Mouse (Mus musculus): Measurements from ENCODE around the gene Lrrc49.

Lrrc49 gene

GRCm38 (mm10) chr9:60599489-60599888 lies 88.5 kb downstream of the Lrrc49 start:
- peak; percentile 75 for DNase-seq (ENCODE audit: low spot score)

- no peak for DNase-seq (ENCODE audit: low spot score)
Measured at GRCm38 (mm10) chr9:60595406-60595805, 92.6 kb downstream of the Lrrc49 start.

GRCm38 (mm10) chr9:60592974-60593373 lies 95.0 kb downstream of the Lrrc49 start:
- DNase-seq (ENCODE audit: low spot score) = no peak

- DNase-seq (ENCODE audit: low spot score) = no peak
Measured at GRCm38 (mm10) chr9:60592363-60592762, 95.6 kb downstream of the Lrrc49 start.

- no peak for DNase-seq (ENCODE audit: low spot score)
Measured at GRCm38 (mm10) chr9:60590871-60591624, 96.9 kb downstream of the Lrrc49 start.

GRCm38 (mm10) chr9:60588914-60589313 lies 99.0 kb downstream of the Lrrc49 start:
- DNase-seq (ENCODE audit: low spot score) = no peak

GRCm38 (mm10) chr9:60586920-60587319 lies 101.0 kb downstream of the Lrrc49 start:
- DNase-seq (ENCODE audit: low spot score) = no peak

- no peak for DNase-seq (ENCODE audit: low spot score)
Measured at GRCm38 (mm10) chr9:60585206-60585605, 102.8 kb downstream of the Lrrc49 start.

- DNase-seq (ENCODE audit: low spot score) = no peak
Measured at GRCm38 (mm10) chr9:60582553-60582952, 105.4 kb downstream of the Lrrc49 start.

GRCm38 (mm10) chr9:60573011-60573410 lies 114.9 kb downstream of the Lrrc49 start:
- DNase-seq (ENCODE audit: low spot score) = no peak

- no peak for DNase-seq (ENCODE audit: low spot score)
Measured at GRCm38 (mm10) chr9:60571725-60572124, 116.2 kb downstream of the Lrrc49 start.

GRCm38 (mm10) chr9:60571041-60571440 lies 116.9 kb downstream of the Lrrc49 start:
- DNase-seq (ENCODE audit: low spot score) = no peak

GRCm38 (mm10) chr9:60569366-60569765 lies 118.6 kb downstream of the Lrrc49 start:
- no peak for DNase-seq (ENCODE audit: low spot score)

GRCm38 (mm10) chr9:60563809-60564208 lies 124.1 kb downstream of the Lrrc49 start:
- no peak for DNase-seq (ENCODE audit: low spot score)

GRCm38 (mm10) chr9:60562443-60563371 lies 125.3 kb downstream of the Lrrc49 start:
- peak; percentile 20 for DNase-seq (ENCODE audit: low spot score)

- DNase-seq (ENCODE audit: low spot score) = no peak
Measured at GRCm38 (mm10) chr9:60561641-60562289, 126.2 kb downstream of the Lrrc49 start.

GRCm38 (mm10) chr9:60558507-60558906 lies 129.5 kb downstream of the Lrrc49 start:
- DNase-seq (ENCODE audit: low spot score) = no peak

GRCm38 (mm10) chr9:60551238-60551637 lies 136.7 kb downstream of the Lrrc49 start:
- no peak for DNase-seq (ENCODE audit: low spot score)

GRCm38 (mm10) chr9:60548182-60548581 lies 139.8 kb downstream of the Lrrc49 start:
- DNase-seq (ENCODE audit: low spot score) = peak; percentile 50

- no peak for DNase-seq (ENCODE audit: low spot score)
Measured at GRCm38 (mm10) chr9:60546169-60546568, 141.8 kb downstream of the Lrrc49 start.

GRCm38 (mm10) chr9:60545361-60546096 lies 142.4 kb downstream of the Lrrc49 start:
- DNase-seq (ENCODE audit: low spot score) = no peak
